Mouse (Mus musculus) bone marrow, adult 2 months (tissue): ENCODE measurements around the gene Aldh16a1.

Experiments used
- CTCF ChIP-seq: fragments of 200-500 bp; IDR thresholded peaks from 2 replicates; pipeline ENCODE4 v1.5.1; 2011; ENCODE audit warnings: low read length, control low read depth; ENCODE audit not compliant: control insufficient read depth, insufficient read depth
- POLR2A ChIP-seq: fragments of 200-500 bp; IDR thresholded peaks from 2 replicates; pipeline ENCODE4 v1.6.1; 2011; ENCODE audit warnings: low read depth, mild to moderate bottlenecking, control low read depth, low read length, borderline replicate concordance; ENCODE audit not compliant: control insufficient read depth

DNA sequence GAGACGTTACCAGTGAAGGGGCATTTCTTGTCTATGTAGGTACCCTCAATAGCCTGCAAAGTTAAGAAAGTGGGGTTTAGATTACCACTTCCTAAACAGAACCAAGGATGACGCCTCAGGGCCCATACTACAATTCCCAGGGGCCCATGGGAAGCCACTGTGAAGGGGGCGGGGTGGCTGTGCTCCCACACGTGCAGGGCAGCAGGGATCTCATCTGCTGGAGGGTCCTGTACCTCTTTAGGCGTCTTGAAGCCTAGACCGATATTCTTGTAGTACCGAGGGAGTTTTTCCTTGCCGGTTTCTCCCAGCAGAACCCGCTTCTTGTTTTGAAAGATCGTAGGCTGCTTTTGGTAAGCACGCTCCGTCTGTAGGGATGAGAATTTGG is 31.2 kb downstream of the Aldh16a1 start:
- TF ChIP-seq CTCF (no peak), POLR2A (no peak; the same call in 1 of the 2 replicates)
